ENCODE assay signal across 21 mouse cellular contexts in the genomic region with DNA sequence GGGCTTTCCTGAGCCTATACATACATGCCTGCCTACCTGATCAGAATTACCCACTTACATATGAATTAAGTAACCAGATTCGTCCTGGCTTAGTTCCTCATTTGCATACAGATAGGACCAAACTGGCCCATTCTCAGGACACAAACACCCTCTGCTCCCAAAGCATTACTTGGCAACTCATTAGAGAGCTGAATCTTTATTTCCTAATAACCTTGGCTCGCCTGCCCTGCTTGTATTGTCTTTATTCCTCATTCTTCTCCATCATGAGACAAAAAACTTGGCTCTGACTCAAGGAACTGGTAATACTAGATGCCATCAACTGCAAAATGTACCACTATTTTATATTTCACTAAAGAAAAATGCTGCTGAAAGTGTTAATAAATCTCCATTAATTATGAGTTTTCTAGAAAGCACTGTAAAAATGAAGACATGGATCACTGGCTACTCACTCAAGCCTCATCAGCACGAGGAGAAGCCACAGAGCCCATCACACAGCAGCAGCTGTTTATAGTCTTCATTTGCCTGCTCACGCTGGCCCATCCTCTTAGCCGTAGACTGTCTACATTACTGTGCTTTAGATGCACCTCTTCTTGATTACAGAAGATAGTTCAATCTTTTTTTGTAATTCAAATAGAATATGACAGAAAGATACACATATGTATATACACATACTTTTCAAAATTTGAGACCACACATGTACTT.
"Had no signal": no experiment of that assay in that cellular context is flagged by ENCODE, and none has a peak within 500 bp of the region (broad histone marks: within the 10 kb centered on the region; RNA-seq: fewer than 3 reads in every experiment).

No protein-coding gene starts in this region.

- H3K36me3 ChIP-seq: limb, embryonic 15.5 days; midbrain, embryonic 13.5 days; stomach, embryonic 15.5 days had no signal

- DNase-seq: kidney, adult 8-10 months; kidney, postnatal 10 days; kidney, postnatal 36 days; left cerebral cortex, postnatal 4 days; liver, postnatal 0 days; lung, embryonic 14.5 days; lung, postnatal 36 days; right cerebral cortex, postnatal 25 days; spleen, adult 18-20 months; thymus, postnatal 25 days had no signal

- H3K27ac ChIP-seq: kidney, embryonic 15.5 days; limb, embryonic 12.5 days; limb, embryonic 15.5 days; liver, embryonic 14.5 days; midbrain, embryonic 10.5 days; midbrain, embryonic 13.5 days; stomach, embryonic 15.5 days had no signal

- H3K27me3 ChIP-seq: kidney, embryonic 15.5 days; limb, embryonic 12.5 days; limb, embryonic 15.5 days; megakaryocyte, embryonic 14.5 days; midbrain, embryonic 13.5 days; stomach, embryonic 15.5 days had no signal

- H3K4me1 ChIP-seq: kidney, embryonic 15.5 days; limb, embryonic 12.5 days; midbrain, embryonic 10.5 days; midbrain, embryonic 13.5 days; stomach, embryonic 15.5 days had no signal

- H3K9ac ChIP-seq: kidney, embryonic 15.5 days; limb, embryonic 12.5 days; limb, embryonic 15.5 days; liver, embryonic 14.5 days; liver, postnatal 0 days; lung, embryonic 14.5 days; midbrain, embryonic 13.5 days; stomach, embryonic 15.5 days had no signal

- ATAC-seq: liver, postnatal 0 days; lung, postnatal 0 days; midbrain, embryonic 13.5 days; midbrain, embryonic 16.5 days had no signal

- H3K9me3 ChIP-seq: kidney, embryonic 15.5 days; limb, embryonic 12.5 days; limb, embryonic 15.5 days; megakaryocyte, embryonic 14.5 days; midbrain, embryonic 10.5 days; midbrain, embryonic 13.5 days; stomach, embryonic 15.5 days had no signal

- H3K4me3 ChIP-seq: kidney, embryonic 15.5 days; limb, embryonic 12.5 days; limb, embryonic 15.5 days; megakaryocyte, embryonic 14.5 days; midbrain, embryonic 10.5 days; midbrain, embryonic 13.5 days; stomach, embryonic 15.5 days had no signal

- H3K4me2 ChIP-seq: kidney, embryonic 15.5 days; limb, embryonic 12.5 days; limb, embryonic 15.5 days; liver, embryonic 11.5 days; lung, embryonic 14.5 days; midbrain, embryonic 13.5 days; stomach, embryonic 15.5 days had no signal
